Mouse (Mus musculus): ENCODE data around the gene Iqgap3.

The Iqgap3 gene

GRCm38 (mm10) chr3:88081345-88082223 is at the start of gene Iqgap3:
Iqgap3 (plus strand) TSS chr3:88081971.
- peak; percentile 81 to 89 for DNase-seq (ENCODE audit: low spot score in 2 of 2)

GRCm38 (mm10) chr3:88033506-88033905 is 48.3 kb upstream of the Iqgap3 start:
- no peak for DNase-seq (ENCODE audit: low spot score in 2 of 2)

GRCm38 (mm10) chr3:88035561-88036293 is 46.0 kb upstream of the Iqgap3 start:
- DNase-seq (ENCODE audit: low spot score in 2 of 2), result no peak

- peak; percentile 86 to 89 for DNase-seq (ENCODE audit: low spot score in 2 of 2)
Observed at GRCm38 (mm10) chr3:88042661-88043421, 38.9 kb upstream of the Iqgap3 start, which contains the start of gene Gpatch4. Gpatch4 (plus strand) TSS chr3:88043108.

- DNase-seq (ENCODE audit: low spot score in 2 of 2), result no peak
Observed at GRCm38 (mm10) chr3:88049532-88049931, 32.2 kb upstream of the Iqgap3 start.

- no peak for DNase-seq (ENCODE audit: low spot score in 2 of 2)
Observed at GRCm38 (mm10) chr3:88057030-88057429, 24.7 kb upstream of the Iqgap3 start.

GRCm38 (mm10) chr3:88057902-88058696 is 23.7 kb upstream of the Iqgap3 start, which contains the start of gene Naxe:
Naxe (minus strand) TSS chr3:88058495.
- peak; percentile 81 to 83 for DNase-seq (ENCODE audit: low spot score in 2 of 2)

- DNase-seq (ENCODE audit: low spot score in 2 of 2), result no peak
Observed at GRCm38 (mm10) chr3:88068386-88068785, 13.4 kb upstream of the Iqgap3 start.

- peak; percentile 92 to 93 for DNase-seq (ENCODE audit: low spot score in 2 of 2)
Observed at GRCm38 (mm10) chr3:88071783-88072182, 10.0 kb upstream of the Iqgap3 start.

- DNase-seq (ENCODE audit: low spot score in 2 of 2), result no peak
Observed at GRCm38 (mm10) chr3:88073631-88074030, 8.1 kb upstream of the Iqgap3 start.

GRCm38 (mm10) chr3:88074351-88074750 is 7.4 kb upstream of the Iqgap3 start:
- no peak for DNase-seq (ENCODE audit: low spot score in 2 of 2)

GRCm38 (mm10) chr3:88074766-88075165 is 7.0 kb upstream of the Iqgap3 start:
- DNase-seq (ENCODE audit: low spot score in 2 of 2), result no peak

- DNase-seq (ENCODE audit: low spot score in 2 of 2), result no peak
Observed at GRCm38 (mm10) chr3:88077441-88077840, 4.3 kb upstream of the Iqgap3 start.

GRCm38 (mm10) chr3:88078204-88078603 is 3.6 kb upstream of the Iqgap3 start, which contains the start of gene Ttc24:
Ttc24 (minus strand) TSS chr3:88078304.
- no peak for DNase-seq (ENCODE audit: low spot score in 2 of 2)

- no peak for DNase-seq (ENCODE audit: low spot score in 2 of 2)
Observed at GRCm38 (mm10) chr3:88082224-88082618, 450 bp downstream of the Iqgap3 start.

GRCm38 (mm10) chr3:88082663-88083062 is 892 bp downstream of the Iqgap3 start:
- no peak for DNase-seq (ENCODE audit: low spot score in 2 of 2)

GRCm38 (mm10) chr3:88084001-88084400 is 2.2 kb downstream of the Iqgap3 start:
- DNase-seq (ENCODE audit: low spot score in 2 of 2), result no peak

- DNase-seq (ENCODE audit: low spot score in 2 of 2), result no peak
Observed at GRCm38 (mm10) chr3:88085459-88085858, 3.7 kb downstream of the Iqgap3 start.

GRCm38 (mm10) chr3:88087688-88088087 is 5.9 kb downstream of the Iqgap3 start:
- no peak for DNase-seq (ENCODE audit: low spot score in 2 of 2)

- DNase-seq (ENCODE audit: low spot score in 2 of 2), result no peak
Observed at GRCm38 (mm10) chr3:88090106-88090505, 8.3 kb downstream of the Iqgap3 start.

- DNase-seq (ENCODE audit: low spot score in 2 of 2), result no peak
Observed at GRCm38 (mm10) chr3:88090616-88091015, 8.8 kb downstream of the Iqgap3 start.

All from frontal cortex, postnatal 36 days (tissue).